Mouse (Mus musculus): ENCODE measurements around the gene Gm572.

Gm572 gene

DNA sequence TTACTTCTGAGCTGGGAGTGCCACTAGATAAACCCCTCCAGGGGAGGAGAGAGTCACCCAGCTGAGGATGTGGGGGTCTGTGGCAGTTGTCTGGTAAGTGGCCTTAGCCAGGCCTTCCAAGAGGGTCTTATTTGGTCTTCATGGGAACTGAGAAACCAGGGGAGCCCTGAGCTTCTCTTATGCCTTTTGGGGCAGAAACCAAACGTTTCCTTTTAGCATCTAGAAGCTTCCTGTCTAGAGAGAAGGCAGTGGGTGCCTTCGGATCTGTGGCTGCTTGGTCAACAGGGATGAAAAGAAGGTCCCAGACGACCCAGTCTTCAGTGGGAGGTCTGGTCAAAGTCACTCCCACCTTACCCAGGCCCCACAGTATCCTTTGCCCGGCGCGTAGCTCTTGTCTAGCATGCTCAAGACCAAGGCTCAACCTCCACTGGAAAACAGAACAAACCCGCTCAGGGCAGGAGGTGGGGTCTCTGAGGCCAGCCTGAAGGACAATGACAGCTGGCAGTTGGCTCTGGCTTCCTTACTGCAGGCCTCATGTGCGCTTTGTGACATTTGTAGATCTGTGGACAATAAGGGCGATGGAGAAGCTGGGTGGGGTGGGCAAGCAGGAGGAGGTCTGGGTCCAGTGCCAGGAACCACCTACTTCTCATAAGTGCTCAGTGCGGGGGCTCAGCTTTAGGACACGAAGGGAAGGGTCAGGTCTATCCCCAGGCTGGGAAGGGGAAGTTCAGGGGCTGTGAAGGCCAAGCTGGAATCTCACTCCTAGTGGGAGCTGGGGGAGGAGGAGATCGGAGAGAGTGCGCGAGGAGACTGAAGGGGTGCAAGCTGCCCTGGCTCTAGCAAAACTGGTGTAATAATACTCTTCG, at the start of gene Gm572:
Gene Gm572 (plus strand): TSS at position 27 of the 866 bp plus-strand sequence.
- in situ Hi-C loops (cut with MboI; ENCODE audit: low pct_unique_long_range_greater_than_20kb in 1 of 2, low sequenced_read_pairs in 2 of 2, unreplicated experiment in 1 of 2) = no loop called here

DNA sequence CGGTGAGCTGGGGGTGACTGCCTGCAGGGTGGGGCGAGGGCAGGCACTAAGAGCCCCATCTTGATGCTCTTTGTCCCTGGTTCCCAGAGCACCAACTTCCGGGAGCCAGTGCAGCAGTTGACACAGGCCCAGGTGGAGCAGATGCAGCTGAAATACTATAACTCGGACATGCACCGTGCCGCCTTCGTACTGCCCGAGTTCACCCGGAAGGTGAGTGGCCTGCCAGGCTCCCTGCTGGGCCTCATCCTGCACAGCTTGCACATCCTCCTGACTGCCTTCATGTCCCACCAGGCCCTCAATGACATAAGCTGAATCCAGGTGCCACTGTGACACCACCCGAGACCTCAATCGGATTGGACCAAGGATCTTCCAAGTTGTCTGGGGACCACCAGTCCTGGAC, 49.1 kb upstream of the Gm572 start:
- in situ Hi-C loops (cut with MboI; ENCODE audit: low pct_unique_long_range_greater_than_20kb in 1 of 2, low sequenced_read_pairs in 2 of 2, unreplicated experiment in 1 of 2) = loop anchor here in 1 of 2 experiments (25.0 kb wide), 1 partner anchor 557 kb away; the partner anchor contains the start of genes Clcn6 and Mthfr

DNA sequence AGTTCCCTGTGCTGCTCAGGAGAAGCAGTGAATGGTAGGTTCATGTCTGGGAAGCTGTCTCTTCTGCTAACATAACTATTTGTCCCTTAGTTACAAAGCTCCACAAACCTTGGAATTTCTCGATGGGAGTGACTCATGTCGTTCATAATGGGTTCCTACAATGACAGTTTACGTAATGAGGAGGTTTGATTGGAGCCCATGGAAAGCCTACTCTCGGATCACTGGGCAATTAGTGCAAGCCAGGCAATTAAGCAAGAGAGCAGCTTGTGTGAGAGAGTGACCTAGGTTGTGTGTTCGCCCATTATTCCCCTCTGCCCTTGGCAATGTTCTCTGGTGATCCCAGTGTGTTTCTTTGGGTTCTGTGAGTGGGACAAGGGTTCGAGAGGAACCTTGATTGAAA, 47.2 kb upstream of the Gm572 start:
- in situ Hi-C loops (cut with MboI; ENCODE audit: low pct_unique_long_range_greater_than_20kb in 1 of 2, low sequenced_read_pairs in 2 of 2, unreplicated experiment in 1 of 2) = loop anchor here in 1 of 2 experiments (25.0 kb wide), 1 partner anchor 559 kb away; the partner anchor contains the start of genes Clcn6 and Mthfr

DNA sequence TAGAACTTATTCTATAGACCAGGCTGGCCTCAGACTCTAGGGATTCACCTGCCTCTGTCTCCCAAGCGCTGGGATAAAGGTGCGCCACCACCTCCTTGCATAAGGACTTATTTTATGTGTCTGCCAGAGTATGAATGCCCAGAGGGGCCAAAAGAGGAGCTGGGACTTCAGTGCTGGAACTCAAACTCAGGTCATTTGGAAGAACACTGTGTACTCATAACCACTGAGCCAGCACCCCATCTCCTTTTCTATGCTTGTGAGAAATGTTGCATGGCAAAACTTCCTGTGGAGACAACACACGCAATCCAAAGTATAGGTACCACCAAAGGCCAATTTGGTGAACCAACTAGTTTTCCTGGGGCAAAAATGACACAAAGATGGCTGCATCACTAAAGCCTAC, 46.4 kb upstream of the Gm572 start:
- in situ Hi-C loops (cut with MboI; ENCODE audit: low pct_unique_long_range_greater_than_20kb in 1 of 2, low sequenced_read_pairs in 2 of 2, unreplicated experiment in 1 of 2) = loop anchor here in 1 of 2 experiments (25.0 kb wide), 1 partner anchor 559 kb away; the partner anchor contains the start of genes Clcn6 and Mthfr

DNA sequence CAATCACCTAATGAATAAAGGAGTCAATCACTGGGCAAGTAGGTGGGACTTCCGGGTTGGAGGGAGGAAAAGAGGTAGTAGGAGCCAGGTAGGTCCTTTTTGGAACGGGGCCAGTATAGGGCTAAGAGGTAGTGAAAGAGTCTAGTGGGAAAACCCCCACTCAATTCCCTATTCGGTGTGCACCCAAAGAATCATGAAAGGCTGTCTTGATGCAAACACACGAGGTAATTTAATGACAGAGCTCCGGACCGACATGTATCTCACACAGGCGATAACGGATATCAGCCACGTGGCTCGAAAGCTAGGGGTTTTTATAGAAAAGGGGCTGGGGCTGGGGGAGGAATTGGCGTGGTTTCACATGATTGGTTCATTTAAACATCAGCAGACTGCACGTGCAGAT, 44.3 kb upstream of the Gm572 start:
- in situ Hi-C loops (cut with MboI; ENCODE audit: low pct_unique_long_range_greater_than_20kb in 1 of 2, low sequenced_read_pairs in 2 of 2, unreplicated experiment in 1 of 2) = loop anchor here in 1 of 2 experiments (25.0 kb wide), 1 partner anchor 562 kb away; the partner anchor contains the start of genes Clcn6 and Mthfr

DNA sequence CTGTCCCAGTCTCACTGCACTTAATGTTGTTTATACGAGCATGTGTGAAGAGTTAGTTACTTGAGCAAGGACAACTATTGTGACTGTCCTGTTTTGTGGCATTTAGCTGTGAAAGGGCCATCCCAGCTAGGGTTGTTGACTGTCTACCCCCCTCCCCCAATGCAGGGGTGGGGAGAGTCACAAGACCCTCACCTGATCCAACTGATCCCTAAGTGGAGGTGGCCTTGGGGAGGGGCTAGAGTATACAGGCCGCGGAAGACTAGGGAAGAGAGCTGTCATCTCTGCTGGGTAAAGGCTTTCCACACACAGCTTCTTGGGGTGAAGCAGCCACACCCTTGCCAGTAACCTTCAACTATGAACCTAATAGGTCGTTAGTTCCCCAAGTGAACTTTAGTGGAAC, 42.8 kb upstream of the Gm572 start:
- in situ Hi-C loops (cut with MboI; ENCODE audit: low pct_unique_long_range_greater_than_20kb in 1 of 2, low sequenced_read_pairs in 2 of 2, unreplicated experiment in 1 of 2) = no loop called here

DNA sequence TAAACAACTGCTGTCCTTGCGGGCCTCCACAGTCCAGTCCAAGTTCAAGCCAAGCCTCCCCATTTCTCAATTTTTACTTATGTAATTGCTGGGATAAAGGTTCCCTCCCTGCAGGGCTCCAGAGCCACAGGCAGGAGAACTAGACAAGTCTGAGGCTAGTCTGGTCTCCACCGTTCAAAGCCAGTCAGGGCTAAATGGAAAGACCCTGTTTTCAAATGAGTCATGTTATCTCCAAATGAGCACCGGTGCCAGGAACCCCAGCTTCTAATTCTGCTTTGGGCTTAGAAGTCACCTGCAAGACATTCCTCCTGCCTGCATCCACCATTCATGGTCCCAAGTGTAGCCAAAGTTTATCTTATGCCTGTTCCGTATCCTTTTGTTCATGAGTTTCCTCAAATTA, 41.2 kb upstream of the Gm572 start:
- in situ Hi-C loops (cut with MboI; ENCODE audit: low pct_unique_long_range_greater_than_20kb in 1 of 2, low sequenced_read_pairs in 2 of 2, unreplicated experiment in 1 of 2) = no loop called here

DNA sequence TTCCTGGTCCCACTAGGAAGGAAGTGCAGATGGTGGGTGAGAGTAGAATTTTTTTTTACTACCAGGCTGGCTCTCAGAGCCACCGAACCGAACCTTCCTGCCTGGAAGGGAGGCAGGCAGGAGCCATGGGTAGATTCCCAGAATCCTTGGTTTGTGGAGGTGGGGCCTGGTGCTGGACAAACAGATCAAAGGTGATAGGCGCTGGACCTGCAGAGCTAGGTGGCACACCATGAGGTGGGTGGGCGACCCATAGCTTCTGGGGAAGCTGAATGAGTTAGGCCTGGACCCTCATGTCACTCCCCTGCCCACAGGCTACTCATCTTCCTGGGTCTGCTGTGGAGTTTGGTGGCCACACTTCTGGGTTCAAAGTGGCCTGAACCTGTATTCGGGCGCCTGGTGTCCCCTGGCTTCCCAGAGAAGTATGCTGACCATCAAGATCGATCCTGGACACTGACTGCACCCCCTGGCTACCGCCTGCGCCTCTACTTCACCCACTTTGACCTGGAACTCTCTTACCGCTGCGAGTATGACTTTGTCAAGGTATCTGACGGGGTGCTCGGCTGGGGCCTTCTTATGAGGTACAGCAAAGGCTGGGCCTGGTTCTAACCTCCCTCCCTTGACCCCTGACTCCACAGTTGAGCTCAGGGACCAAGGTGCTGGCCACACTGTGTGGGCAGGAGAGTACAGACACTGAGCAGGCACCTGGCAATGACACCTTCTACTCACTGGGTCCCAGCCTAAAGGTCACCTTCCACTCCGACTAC, 40.6 kb upstream of the Gm572 start, which contains the start of gene Masp2:
Gene Masp2 (plus strand): TSS at position 198 of the 764 bp plus-strand sequence.
- in situ Hi-C loops (cut with MboI; ENCODE audit: low pct_unique_long_range_greater_than_20kb in 1 of 2, low sequenced_read_pairs in 2 of 2, unreplicated experiment in 1 of 2) = no loop called here

DNA sequence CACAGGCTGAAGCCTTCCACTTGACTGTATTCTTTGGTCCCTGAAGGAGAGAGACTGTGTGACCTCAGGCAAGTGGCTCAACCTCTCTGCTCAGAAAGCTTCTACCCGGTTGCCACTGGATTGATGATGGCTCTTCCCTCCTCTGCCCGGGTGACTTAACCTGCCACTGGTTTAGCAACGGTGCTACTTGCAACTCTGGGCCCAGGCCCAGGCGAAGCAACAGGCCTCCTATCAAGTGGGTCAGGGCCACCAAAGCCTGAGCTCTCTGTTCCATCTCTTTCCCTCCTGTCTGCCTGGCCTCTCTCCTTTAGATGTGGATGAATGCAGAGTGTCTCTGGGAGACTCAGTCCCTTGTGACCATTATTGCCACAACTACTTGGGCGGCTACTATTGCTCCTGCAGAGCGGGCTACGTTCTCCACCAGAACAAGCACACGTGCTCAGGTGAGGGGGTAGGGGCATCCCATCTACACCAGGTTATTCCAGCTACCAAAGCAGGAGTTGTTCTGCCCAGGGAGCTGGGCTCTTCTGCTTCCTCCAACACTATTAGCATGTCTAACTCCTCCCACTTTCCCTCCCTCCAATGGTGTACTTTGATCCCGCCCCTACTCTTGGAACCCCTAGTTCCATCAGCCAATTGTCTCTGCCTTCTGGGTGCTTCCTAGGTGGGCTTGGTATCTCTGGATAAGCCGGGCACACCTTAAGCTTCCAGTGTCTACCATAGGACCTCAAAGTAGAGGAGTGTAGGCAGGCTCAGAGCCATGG, 39.6 kb upstream of the Gm572 start:
- in situ Hi-C loops (cut with MboI; ENCODE audit: low pct_unique_long_range_greater_than_20kb in 1 of 2, low sequenced_read_pairs in 2 of 2, unreplicated experiment in 1 of 2) = no loop called here

DNA sequence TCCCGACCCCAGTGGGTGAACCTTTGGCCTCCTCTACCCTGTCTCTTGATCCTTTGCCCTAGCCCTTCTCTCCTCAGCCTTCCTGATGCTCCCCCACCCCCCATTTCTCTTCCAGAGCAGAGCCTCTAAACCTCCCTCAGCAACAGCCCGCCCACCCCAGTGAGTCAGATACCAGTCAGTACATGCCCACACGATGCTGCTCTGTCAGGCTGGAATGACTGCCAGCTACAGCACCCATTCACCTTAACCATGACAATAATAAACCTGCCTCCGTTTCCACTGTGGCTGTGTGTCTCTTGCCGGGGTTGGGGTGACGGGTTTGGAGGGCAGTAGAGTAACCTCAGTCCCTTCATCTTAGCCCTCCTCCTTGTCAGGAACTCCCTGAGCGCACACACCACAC, 39.0 kb upstream of the Gm572 start:
- in situ Hi-C loops (cut with MboI; ENCODE audit: low pct_unique_long_range_greater_than_20kb in 1 of 2, low sequenced_read_pairs in 2 of 2, unreplicated experiment in 1 of 2) = no loop called here

DNA sequence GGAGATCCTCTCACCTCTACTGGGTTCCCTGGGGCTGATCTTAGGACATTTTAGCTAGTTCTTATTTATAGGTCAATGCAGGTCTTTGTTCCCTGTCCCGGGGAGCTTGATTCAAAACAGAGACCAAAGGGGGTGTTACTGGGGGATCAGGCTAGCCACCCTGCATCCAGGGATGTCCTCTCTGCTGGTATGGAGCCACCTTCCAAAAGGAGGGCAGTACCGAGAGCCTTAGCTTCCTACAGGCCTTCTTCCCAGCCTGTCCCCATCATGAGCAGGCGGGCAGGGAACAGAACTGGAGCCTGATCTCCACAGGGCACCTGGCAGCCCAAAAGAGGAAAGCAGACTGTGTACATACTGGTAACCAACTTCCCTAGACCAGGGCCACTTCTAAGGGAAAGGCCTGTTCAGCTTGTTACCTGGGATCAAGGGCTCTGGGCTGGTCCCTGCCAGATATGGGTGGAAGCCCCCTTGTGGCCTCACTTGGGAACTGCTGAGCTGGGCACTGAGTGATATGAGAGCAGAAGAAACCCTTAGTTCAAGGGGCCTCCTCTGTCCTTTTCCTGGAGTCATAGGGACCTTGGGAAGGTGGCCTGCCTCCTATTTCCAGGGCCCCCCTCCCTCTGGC, 38.5 kb upstream of the Gm572 start:
- in situ Hi-C loops (cut with MboI; ENCODE audit: low pct_unique_long_range_greater_than_20kb in 1 of 2, low sequenced_read_pairs in 2 of 2, unreplicated experiment in 1 of 2) = no loop called here

DNA sequence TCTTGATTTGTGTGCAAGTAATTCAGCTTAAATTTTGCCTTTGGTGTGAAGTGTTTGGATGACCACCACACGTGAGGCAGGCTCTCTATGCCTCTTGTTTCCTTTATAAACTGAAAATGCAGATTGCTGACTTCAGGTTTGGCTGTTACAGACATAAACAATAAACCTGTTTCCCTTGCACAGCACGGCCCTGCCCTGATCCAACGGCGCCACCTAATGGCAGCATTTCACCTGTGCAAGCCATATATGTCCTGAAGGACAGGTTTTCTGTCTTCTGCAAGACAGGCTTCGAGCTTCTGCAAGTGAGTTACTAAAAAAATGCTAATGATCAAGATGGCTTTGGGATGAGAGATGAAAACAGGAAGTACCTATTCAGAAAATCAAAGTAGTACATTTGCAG, 35.4 kb upstream of the Gm572 start:
- in situ Hi-C loops (cut with MboI; ENCODE audit: low pct_unique_long_range_greater_than_20kb in 1 of 2, low sequenced_read_pairs in 2 of 2, unreplicated experiment in 1 of 2) = no loop called here

DNA sequence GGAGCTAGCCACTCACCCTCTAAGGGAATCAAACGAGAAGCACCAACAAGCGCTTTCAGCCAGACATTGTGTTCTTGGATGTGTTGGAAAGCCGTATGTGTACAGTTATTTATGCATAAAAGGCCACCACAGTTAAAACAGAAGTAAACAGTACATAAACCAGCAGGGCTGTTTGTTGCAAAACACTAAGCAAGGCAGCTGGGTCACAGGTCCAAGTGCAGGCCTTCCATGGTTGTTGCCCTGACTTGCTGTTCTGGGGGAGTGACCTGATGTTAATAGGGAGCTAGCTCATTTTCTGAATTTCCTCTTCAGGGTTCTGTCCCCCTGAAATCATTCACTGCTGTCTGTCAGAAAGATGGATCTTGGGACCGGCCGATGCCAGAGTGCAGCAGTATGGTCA, 33.3 kb upstream of the Gm572 start:
- in situ Hi-C loops (cut with MboI; ENCODE audit: low pct_unique_long_range_greater_than_20kb in 1 of 2, low sequenced_read_pairs in 2 of 2, unreplicated experiment in 1 of 2) = no loop called here

DNA sequence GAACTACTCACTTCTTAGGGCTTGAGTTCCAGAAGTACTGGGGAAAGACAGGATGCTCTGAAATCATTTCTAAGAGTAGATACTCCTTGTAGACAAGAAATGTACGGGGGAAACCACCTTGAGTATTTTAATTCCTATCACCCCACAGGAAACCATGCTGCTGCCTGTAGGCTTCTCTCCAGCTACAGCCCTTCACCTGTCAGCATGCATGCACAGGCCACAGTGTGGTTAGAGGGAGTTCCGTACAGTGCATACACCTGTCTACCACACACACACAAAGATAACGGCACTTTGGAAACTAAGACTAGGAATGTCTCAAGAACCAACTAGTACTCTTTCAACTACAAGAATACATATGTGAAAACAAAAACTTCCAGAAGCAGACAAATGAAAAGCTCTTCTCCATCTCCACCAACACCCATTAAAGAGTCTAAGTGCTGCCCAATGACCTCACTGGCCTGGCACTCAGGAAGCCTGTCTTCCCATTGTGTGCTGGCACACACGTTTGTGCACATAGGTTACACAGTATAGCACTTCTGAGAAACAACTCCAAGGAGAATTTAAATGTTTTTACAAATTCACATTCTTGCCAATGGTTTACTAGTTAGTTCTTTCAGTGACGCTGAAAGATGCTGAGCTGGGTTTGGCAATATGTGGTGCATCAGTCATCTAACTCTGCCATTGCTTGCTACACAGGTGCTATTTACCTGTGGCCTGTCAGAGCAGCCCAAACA, 32.3 kb upstream of the Gm572 start:
- in situ Hi-C loops (cut with MboI; ENCODE audit: low pct_unique_long_range_greater_than_20kb in 1 of 2, low sequenced_read_pairs in 2 of 2, unreplicated experiment in 1 of 2) = no loop called here

DNA sequence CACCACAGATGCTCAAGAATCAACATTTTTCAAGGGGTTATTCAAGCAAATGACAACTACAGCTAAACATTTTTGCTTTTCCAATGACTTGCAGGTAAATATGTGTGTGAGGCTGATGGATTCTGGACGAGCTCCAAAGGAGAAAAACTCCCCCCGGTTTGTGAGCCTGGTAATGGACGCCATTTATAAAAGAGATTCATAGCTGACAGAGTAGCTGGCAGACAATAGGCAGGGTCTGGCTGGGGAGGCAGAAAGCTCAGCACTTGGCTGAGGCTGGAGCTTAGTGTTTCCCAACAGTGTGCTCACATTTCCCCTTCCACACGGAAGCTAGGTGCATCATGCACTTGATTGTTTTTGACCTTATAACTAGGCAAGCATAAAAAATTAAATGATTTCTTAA, 30.6 kb upstream of the Gm572 start:
- in situ Hi-C loops (cut with MboI; ENCODE audit: low pct_unique_long_range_greater_than_20kb in 1 of 2, low sequenced_read_pairs in 2 of 2, unreplicated experiment in 1 of 2) = no loop called here

DNA sequence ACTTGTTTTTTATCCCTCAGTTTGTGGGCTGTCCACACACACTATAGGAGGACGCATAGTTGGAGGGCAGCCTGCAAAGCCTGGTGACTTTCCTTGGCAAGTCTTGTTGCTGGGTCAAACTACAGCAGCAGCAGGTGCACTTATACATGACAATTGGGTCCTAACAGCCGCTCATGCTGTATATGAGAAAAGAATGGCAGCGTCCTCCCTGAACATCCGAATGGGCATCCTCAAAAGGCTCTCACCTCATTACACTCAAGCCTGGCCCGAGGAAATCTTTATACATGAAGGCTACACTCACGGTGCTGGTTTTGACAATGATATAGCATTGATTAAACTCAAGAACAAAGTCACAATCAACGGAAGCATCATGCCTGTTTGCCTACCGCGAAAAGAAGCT, 29.4 kb upstream of the Gm572 start:
- in situ Hi-C loops (cut with MboI; ENCODE audit: low pct_unique_long_range_greater_than_20kb in 1 of 2, low sequenced_read_pairs in 2 of 2, unreplicated experiment in 1 of 2) = no loop called here

DNA sequence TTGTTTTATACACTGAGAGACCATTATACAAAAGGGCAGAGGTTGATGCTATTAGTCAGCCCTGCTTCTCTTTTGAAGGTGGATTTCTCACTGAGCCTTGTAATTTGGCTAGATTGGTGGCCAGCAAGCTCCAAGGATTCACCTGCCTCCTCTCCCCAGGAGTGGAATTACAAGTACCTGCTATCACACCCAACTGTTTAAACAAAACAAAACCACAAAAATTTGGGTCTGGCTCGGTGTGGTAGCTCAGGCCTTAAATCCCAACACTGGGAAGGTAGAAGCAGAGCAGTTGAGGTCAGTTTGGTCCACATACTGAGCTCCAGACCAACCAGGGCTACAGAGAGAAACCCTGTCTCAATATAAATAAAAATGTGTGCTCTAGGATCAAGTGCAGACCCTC, 23.3 kb upstream of the Gm572 start:
- in situ Hi-C loops (cut with MboI; ENCODE audit: low pct_unique_long_range_greater_than_20kb in 1 of 2, low sequenced_read_pairs in 2 of 2, unreplicated experiment in 1 of 2) = no loop called here

DNA sequence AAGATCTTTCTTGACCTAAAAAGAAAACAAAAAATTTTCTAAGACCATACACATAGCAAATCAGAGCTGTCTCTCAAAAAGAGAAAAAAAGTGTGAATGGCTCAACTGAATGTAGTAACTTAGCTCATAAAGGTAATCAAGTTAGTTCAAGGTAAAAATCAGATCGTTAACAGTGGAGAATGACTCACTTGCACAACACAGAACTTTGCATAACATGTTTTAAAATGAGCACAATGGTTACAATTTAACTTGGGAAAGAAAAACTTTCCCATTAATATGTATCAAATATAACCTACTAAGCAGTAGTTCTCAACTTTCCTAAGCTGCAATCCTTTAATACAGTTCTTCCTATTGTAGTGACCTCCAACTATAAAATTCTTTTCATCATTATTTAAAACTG, 22.4 kb upstream of the Gm572 start:
- in situ Hi-C loops (cut with MboI; ENCODE audit: low pct_unique_long_range_greater_than_20kb in 1 of 2, low sequenced_read_pairs in 2 of 2, unreplicated experiment in 1 of 2) = no loop called here

All from mouse embryonic stem cell (cell line).